Mouse (Mus musculus) ovary, postnatal 10 days (tissue): ENCODE data around the gene Hmox2.

Experiments
- DNase-seq: peaks from one replicate; pipeline ENCODE4 v3.0.0; 2022; ENCODE audit warnings: low spot score

Gene Hmox2

GRCm38 (mm10) chr16:4781524-4782196 is 55.5 kb downstream of the Hmox2 start:
- peak; percentile 57 for DNase-seq

GRCm38 (mm10) chr16:4782515-4782914 is 56.4 kb downstream of the Hmox2 start:
- DNase-seq: no peak

GRCm38 (mm10) chr16:4785706-4786105 is 59.5 kb downstream of the Hmox2 start:
- DNase-seq: no peak

GRCm38 (mm10) chr16:4788176-4788575 is 62.0 kb downstream of the Hmox2 start:
- no peak for DNase-seq

- no peak for DNase-seq
Observed at GRCm38 (mm10) chr16:4789311-4789768, 63.2 kb downstream of the Hmox2 start.

GRCm38 (mm10) chr16:4789810-4790559 is 63.8 kb downstream of the Hmox2 start, which contains the start of gene Cdip1:
Gene Cdip1 (minus strand): TSS chr16:4790292.
- peak; percentile 94 for DNase-seq

GRCm38 (mm10) chr16:4791332-4791731 is 65.2 kb downstream of the Hmox2 start:
- DNase-seq: no peak

GRCm38 (mm10) chr16:4796631-4797030 is 70.5 kb downstream of the Hmox2 start:
- DNase-seq: no peak
